Mouse (Mus musculus) spleen, adult 2 months (tissue): ENCODE measurements around the gene Ggact.

Source experiments
- CTCF ChIP-seq: fragments of 200-500 bp; IDR thresholded peaks from 2 replicates; pipeline ENCODE4 v1.5.1; 2011; ENCODE audit warnings: mild to moderate bottlenecking, inconsistent platforms; ENCODE audit not compliant: insufficient read depth, insufficient read length, insufficient replicate concordance; ENCODE audit errors: extremely low read depth
- POLR2A ChIP-seq: fragments of 200-500 bp; IDR thresholded peaks from 2 replicates; pipeline ENCODE4 v1.6.1; 2011; ENCODE audit warnings: low read depth, low read length, inconsistent platforms

DNA sequence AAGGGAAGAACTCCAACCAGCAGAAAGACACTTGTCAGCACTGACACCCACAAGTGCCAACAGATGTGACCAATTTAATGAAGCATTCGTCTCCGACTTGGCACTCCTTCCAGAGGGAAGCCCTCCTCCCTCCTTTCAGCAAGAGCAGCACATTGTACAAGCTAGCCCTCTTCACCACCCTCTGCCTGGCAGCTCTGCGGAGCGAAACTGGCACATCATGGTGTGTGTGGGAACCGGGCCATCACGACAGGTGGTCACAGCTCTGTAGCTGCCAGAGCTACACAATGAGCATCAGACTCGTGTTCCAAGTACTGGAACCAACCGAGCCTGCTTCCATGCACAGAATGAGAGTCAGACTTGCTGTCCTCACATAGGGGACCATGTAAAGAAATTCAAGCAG lies 44.4 kb upstream of the Ggact start:
- TF ChIP-seq CTCF (no peak), POLR2A (no peak)
